In the genomic region with DNA sequence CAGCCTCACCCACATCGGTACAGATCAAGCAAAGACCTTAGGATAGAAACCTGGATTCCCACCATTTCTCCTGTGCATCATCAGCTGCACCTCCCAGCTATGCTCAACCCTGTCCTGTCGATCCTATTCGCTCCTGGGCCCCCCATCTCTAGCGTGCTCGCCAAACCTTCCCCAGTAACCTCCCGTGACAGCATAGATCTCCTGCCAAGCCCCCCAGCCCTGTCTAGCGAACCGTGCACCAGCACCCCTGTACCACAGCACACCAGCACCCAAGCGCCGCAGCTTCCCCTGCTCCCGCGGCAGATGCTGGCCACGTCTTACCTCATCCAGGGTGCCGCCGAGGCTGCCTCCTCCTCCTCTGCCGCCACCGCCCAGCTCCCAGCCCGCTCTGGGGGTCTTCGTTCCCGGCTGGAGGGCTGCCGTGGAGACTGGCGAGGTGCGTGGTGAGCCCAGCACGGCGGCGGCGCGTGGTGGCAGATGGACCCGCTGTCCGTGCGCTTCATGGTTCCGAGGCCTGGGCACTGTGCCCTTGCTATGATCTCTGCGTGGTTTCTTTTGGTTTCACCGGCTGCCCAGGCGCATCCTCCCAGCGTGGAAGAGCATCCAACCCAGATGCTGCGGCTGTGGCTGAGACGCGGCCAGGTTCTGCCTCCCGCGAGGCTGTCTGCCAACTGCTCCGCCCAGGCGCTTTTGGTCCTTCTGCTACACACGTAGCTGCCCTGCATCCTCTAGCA, we compare ENCODE assay signal across 8 mouse cellular contexts. TPM values are rescaled to one million over a fixed set of nuclear protein-coding genes. Genes with fewer than 3 reads are reported as not detected.
DNase-seq lines count a peak whose midpoint lies in the region; ATAC-seq and TF ChIP-seq lines count a peak whose summit lies in the region.

Pde4dip (minus strand) TSS at position 540 of the 734 bp plus-strand sequence.

- TF ChIP-seq CTCF in liver, adult 2 months (IDR thresholded peaks at IDR 0.05; ENCODE audit: low read depth, low read length) = no peak
- TF ChIP-seq CTCF in brain, embryonic 14.5 days (IDR thresholded peaks at IDR 0.05; ENCODE audit: borderline replicate concordance, extremely low read depth, insufficient read depth, insufficient read length) = no peak

- DNase-seq in liver, adult 2 months (ENCODE audit: extremely low read depth, low read depth, low spot score) = no peak
- DNase-seq in liver = no peak
- peak; percentile 66 for DNase-seq in brain, embryonic 14.5 days (ENCODE audit: low read depth)
- DNase-seq in heart, postnatal 14 days = peak; percentile 33 to 40
- DNase-seq in left cerebral cortex, adult 18-20 months (ENCODE audit: low spot score in 2 of 2) = peak; percentile 75 to 86

- H3K4me2 ChIP-seq in forebrain, embryonic 13.5 days = peak within 1 kb of the TSS; percentile 94

- H3K9ac ChIP-seq in liver, adult 2 months (ENCODE audit: low read depth, low read length) = no peak within 1 kb of the TSS
- H3K9ac ChIP-seq in forebrain, embryonic 13.5 days = peak within 1 kb of the TSS; percentile 76

- intact Hi-C loops in heart, postnatal 14 days (cut with DNase I) = no loop called here

- no peaks in the 10 kb centered on the region for H3K79me2 ChIP-seq in liver, adult 2 months (ENCODE audit: control insufficient read depth, insufficient read depth, low read length)

- TF ChIP-seq POLR2A in liver, adult 2 months (IDR thresholded peaks at IDR 0.05; ENCODE audit: extremely low read depth, insufficient read depth, low read length) = no peak
- TF ChIP-seq POLR2A in brain, embryonic 14.5 days (IDR thresholded peaks at IDR 0.05; ENCODE audit: borderline replicate concordance, extremely low read depth, insufficient read depth, insufficient read length, poor library complexity, severe bottlenecking) = no peak; the same call in 1 of the 2 replicates

- WGBS in liver, adult 2 months = 5% methylated on average over 43 of the region's 44 CpGs
- WGBS in forebrain, embryonic 13.5 days = 1% methylated on average over 44 of the region's 44 CpGs

- H3K36me3 ChIP-seq in liver, adult 2 months (ENCODE audit: control insufficient read depth, insufficient read depth, low read length) = no peaks in the 10 kb centered on the region
- H3K36me3 ChIP-seq in forebrain, embryonic 13.5 days (ENCODE audit: poor library complexity, severe bottlenecking) = no peaks in the 10 kb centered on the region

- H3K27ac ChIP-seq in liver, adult 2 months (replicated peaks; ENCODE audit: insufficient read depth, low read depth, low read length) = no peak within 1 kb of the TSS
- H3K27ac ChIP-seq in forebrain, embryonic 13.5 days = no peak within 1 kb of the TSS

- H3K9me3 ChIP-seq in forebrain, embryonic 13.5 days (replicated peaks) = no peaks in the 10 kb centered on the region

- ATAC-seq in forebrain, embryonic 13.5 days = peak; percentile 85
- ATAC-seq in monocyte, adult 5-6 weeks (replicated peaks; ENCODE audit: insufficient number of reproducible peaks, low FRiP score, low TSS enrichment, poor library complexity, severe bottlenecking) = no peak
- ATAC-seq in erythroid progenitor cell, adult 5-6 weeks (replicated peaks; ENCODE audit: low FRiP score, poor library complexity, severe bottlenecking) = no peak

- H3K4me3 ChIP-seq in liver, adult 2 months (ENCODE audit: insufficient read depth, low read depth, low read length) = no peak within 1 kb of the TSS
- peak within 1 kb of the TSS; percentile 59 for H3K4me3 ChIP-seq in forebrain, embryonic 13.5 days

- H3K27me3 ChIP-seq in liver, adult 2 months (ENCODE audit: control insufficient read depth, insufficient read depth, low read length) = peaks cover 9% of the 10 kb centered on the region
- H3K27me3 ChIP-seq in forebrain, embryonic 13.5 days = peaks cover 31% of the 10 kb centered on the region

- no peaks in the 10 kb centered on the region for H3K4me1 ChIP-seq in liver, adult 2 months (ENCODE audit: control insufficient read depth, insufficient read depth, low read length)
- peaks cover 11% of the 10 kb centered on the region for H3K4me1 ChIP-seq in forebrain, embryonic 13.5 days

RNA-seq across cellular contexts. Expression of gene Pde4dip, which starts in this region (rescaled TPM):
- 48.0 and 50.1 TPM in 2 replicates for total RNA-seq in liver, adult 2 months (2014; rRNA removed)
- 24.0 and 26.4 TPM in 2 replicates for polyA plus RNA-seq in liver, adult 2 months (2012; rRNA removed)
- 44.3 and 69.0 TPM in 2 replicates for polyA plus RNA-seq in brain, embryonic 14.5 days (2012; rRNA removed)
- polyA plus RNA-seq in forebrain, embryonic 13.5 days (2015; fragmentation: Nextera tagmentation; extraction: Ambion mirVana) = 37.3 and 46.1 TPM in 2 replicates
- 1,000 to 10,000 TPM; 1,706 to 1,771 TPM for total RNA-seq in heart, postnatal 14 days (2021)
- 100 to 1,000 TPM; 207 to 211 TPM for total RNA-seq in left cerebral cortex, adult 18-20 months (2021)
- total RNA-seq in monocyte, adult 5-6 weeks (2017) = 16.0 to 25.4 TPM (median 16.5 TPM) in 3 replicates
- total RNA-seq in erythroid progenitor cell, adult 5-6 weeks (2015; ENCODE audit: low replicate concordance) = 1.3 and 1.8 TPM in 2 replicates
- 1.8 and 2.3 TPM in 2 replicates for total RNA-seq in erythroid progenitor cell, adult 5-6 weeks (2017; ENCODE audit: low replicate concordance)

Comparison
In these comparisons a context has a peak if more than half of its experiments do, and no peak if none do; other contexts are left out.
1. RNA of gene Pde4dip (total RNA-seq): 1,706 to 1,771 TPM in heart, postnatal 14 days; 207 to 211 TPM in left cerebral cortex, adult 18-20 months, 48.0 to 50.1 TPM in liver, adult 2 months, 16.0 to 25.4 TPM in monocyte, adult 5-6 weeks and 1.3 to 2.3 TPM in erythroid progenitor cell, adult 5-6 weeks; every median in the first group is over 4 times any median in the second.
2. DNase-seq: peak in brain, embryonic 14.5 days (single experiment), heart, postnatal 14 days (2 of 2) and left cerebral cortex, adult 18-20 months (2 of 2); none in liver, adult 2 months (single experiment) and liver (single experiment).